Mouse (Mus musculus): ENCODE measurements around the gene Camp. TPM values are rescaled to one million over a fixed set of nuclear protein-coding genes. Genes with fewer than 3 reads are reported as not detected.
A peak's percentile ranks its signal among the peaks of the same experiment; 100 is the strongest.
"Not testable (repeated sequence)": the region's sequence is repeated elsewhere in the genome, so short reads cannot be mapped to it uniquely, and the experiment has no call there.

Camp gene
- polyA plus RNA-seq, 1 experiment from 2014 or later = 0.76 TPM

GRCm38 (mm10) chr9:109833088-109833412, 16.4 kb downstream of the Camp start:
- Histone ChIP-seq H3K4me2 (peak overlapping the region; percentile 84), H3K9ac (replicated peaks) (peak overlapping the region; percentile 71), H3K36me3 (peaks cover 37% of the 10 kb centered on the region), H3K27me3 (no peaks in the 10 kb centered on the region), H3K4me1 (replicated peaks) (peaks cover 7% of the 10 kb centered on the region), H3K27ac (no peak overlapping the region), H3K4me3 (replicated peaks) (peak overlapping the region; percentile 61), H3K9me3 (no peaks in the 10 kb centered on the region)
- WGBS = 13% methylated on average over 6 of the region's 6 CpGs
- ATAC-seq (ENCODE audit: insufficient number of reproducible peaks, insufficient read depth, low FRiP score, low TSS enrichment, low read depth) = peak; percentile 66

GRCm38 (mm10) chr9:109832391-109833087, 16.9 kb downstream of the Camp start, which contains the start of gene Nme6:
Gene Nme6 (plus strand): TSS chr9:109832749.
- no peaks in the 10 kb centered on the region for H3K9me3 ChIP-seq
- peak within 1 kb of the TSS; percentile 75 for H3K27ac ChIP-seq
- ATAC-seq (ENCODE audit: insufficient number of reproducible peaks, insufficient read depth, low FRiP score, low TSS enrichment, low read depth) = peak; percentile 97
- peaks cover 7% of the 10 kb centered on the region for H3K4me1 ChIP-seq (replicated peaks)
- under 1% methylated on average over 32 of the region's 32 CpGs for WGBS
- H3K9ac ChIP-seq (replicated peaks) = peak within 1 kb of the TSS; percentile 71
- H3K4me3 ChIP-seq (replicated peaks) = peak within 1 kb of the TSS; percentile 61
- H3K27me3 ChIP-seq = no peaks in the 10 kb centered on the region
- H3K4me2 ChIP-seq = peak within 1 kb of the TSS; percentile 84
- peaks cover 32% of the 10 kb centered on the region for H3K36me3 ChIP-seq

- WGBS = 75% methylated on average over 5 of the region's 5 CpGs
- no peak overlapping the region for H3K27ac ChIP-seq
- no peaks in the 10 kb centered on the region for H3K27me3 ChIP-seq
- ATAC-seq (ENCODE audit: insufficient number of reproducible peaks, insufficient read depth, low FRiP score, low TSS enrichment, low read depth) = no peak
- no peak overlapping the region for H3K4me2 ChIP-seq
- peaks cover 18% of the 10 kb centered on the region; the same call in 1 of the 2 replicates for H3K36me3 ChIP-seq
- no peak overlapping the region for H3K4me3 ChIP-seq (replicated peaks)
- H3K9ac ChIP-seq (replicated peaks) = no peak overlapping the region
- H3K9me3 ChIP-seq = no peaks in the 10 kb centered on the region
- H3K4me1 ChIP-seq (replicated peaks) = no peaks in the 10 kb centered on the region
Measured at GRCm38 (mm10) chr9:109826181-109826580, 23.2 kb downstream of the Camp start.

- Histone ChIP-seq H3K9me3 (no peaks in the 10 kb centered on the region), H3K27ac (no peak overlapping the region), H3K36me3 (peaks cover 15% of the 10 kb centered on the region; the same call in 1 of the 2 replicates), H3K4me3 (replicated peaks) (no peak overlapping the region), H3K4me1 (replicated peaks) (no peaks in the 10 kb centered on the region), H3K9ac (replicated peaks) (no peak overlapping the region), H3K27me3 (no peaks in the 10 kb centered on the region), H3K4me2 (no peak overlapping the region)
- no peak for ATAC-seq (ENCODE audit: insufficient number of reproducible peaks, insufficient read depth, low FRiP score, low TSS enrichment, low read depth)
- 67% methylated on average over 4 of the region's 4 CpGs for WGBS
Measured at GRCm38 (mm10) chr9:109825739-109826138, 23.7 kb downstream of the Camp start.

- no peak overlapping the region for H3K4me3 ChIP-seq (replicated peaks)
- no peaks in the 10 kb centered on the region for H3K4me1 ChIP-seq (replicated peaks)
- H3K9me3 ChIP-seq = no peaks in the 10 kb centered on the region
- H3K4me2 ChIP-seq = no peak overlapping the region
- H3K27me3 ChIP-seq = no peaks in the 10 kb centered on the region
- ATAC-seq (ENCODE audit: insufficient number of reproducible peaks, insufficient read depth, low FRiP score, low TSS enrichment, low read depth) = no peak
- no peak overlapping the region for H3K27ac ChIP-seq
- 57% methylated on average over 6 of the region's 6 CpGs for whole genome bisulfite sequencing
- H3K9ac ChIP-seq (replicated peaks) = no peak overlapping the region
- H3K36me3 ChIP-seq = no peaks in the 10 kb centered on the region
Measured at GRCm38 (mm10) chr9:109816341-109816740, 33.1 kb downstream of the Camp start.

GRCm38 (mm10) chr9:109813424-109813823, 36.0 kb downstream of the Camp start:
- ATAC-seq (ENCODE audit: insufficient number of reproducible peaks, insufficient read depth, low FRiP score, low TSS enrichment, low read depth) = no peak
- Histone ChIP-seq H3K4me2 (no peak overlapping the region), H3K36me3 (no peaks in the 10 kb centered on the region), H3K27ac (no peak overlapping the region), H3K27me3 (no peaks in the 10 kb centered on the region), H3K9ac (replicated peaks) (no peak overlapping the region), H3K9me3 (no peaks in the 10 kb centered on the region), H3K4me3 (replicated peaks) (no peak overlapping the region), H3K4me1 (replicated peaks) (no peaks in the 10 kb centered on the region)
- 65% methylated on average over 7 of the region's 7 CpGs for WGBS

GRCm38 (mm10) chr9:109811980-109812379, 37.4 kb downstream of the Camp start, which contains the start of gene Spink8:
Gene Spink8 (plus strand): TSS chr9:109812280.
- WGBS = 78% methylated on average over 1 of the region's 1 CpGs
- no peaks in the 10 kb centered on the region for H3K36me3 ChIP-seq
- no peak within 1 kb of the TSS for H3K27ac ChIP-seq
- no peaks in the 10 kb centered on the region for H3K9me3 ChIP-seq
- H3K27me3 ChIP-seq = no peaks in the 10 kb centered on the region
- H3K4me1 ChIP-seq (replicated peaks) = no peaks in the 10 kb centered on the region
- no peak for ATAC-seq (ENCODE audit: insufficient number of reproducible peaks, insufficient read depth, low FRiP score, low TSS enrichment, low read depth)
- no peak within 1 kb of the TSS for H3K4me2 ChIP-seq
- H3K9ac ChIP-seq (replicated peaks) = no peak within 1 kb of the TSS
- H3K4me3 ChIP-seq (replicated peaks) = no peak within 1 kb of the TSS

GRCm38 (mm10) chr9:109807898-109808297, 41.5 kb downstream of the Camp start:
- Histone ChIP-seq H3K4me1 (replicated peaks) (no peaks in the 10 kb centered on the region), H3K36me3 (no peaks in the 10 kb centered on the region), H3K4me3 (replicated peaks) (no peak overlapping the region), H3K27me3 (no peaks in the 10 kb centered on the region), H3K27ac (no peak overlapping the region), H3K9me3 (no peaks in the 10 kb centered on the region), H3K9ac (replicated peaks) (no peak overlapping the region), H3K4me2 (no peak overlapping the region)
- ATAC-seq (ENCODE audit: insufficient number of reproducible peaks, insufficient read depth, low FRiP score, low TSS enrichment, low read depth) = no peak
- WGBS = 56% methylated on average over 3 of the region's 3 CpGs

- Histone ChIP-seq H3K4me1 (replicated peaks) (no peaks in the 10 kb centered on the region), H3K27me3 (no peaks in the 10 kb centered on the region), H3K9me3 (no peaks in the 10 kb centered on the region)
Measured at GRCm38 (mm10) chr9:109806695-109807293, 42.6 kb downstream of the Camp start.

GRCm38 (mm10) chr9:109806260-109806659, 43.2 kb downstream of the Camp start:
- 54% methylated on average over 1 of the region's 1 CpGs for WGBS
- Histone ChIP-seq H3K9ac (replicated peaks) (no peak overlapping the region), H3K9me3 (no peaks in the 10 kb centered on the region), H3K4me3 (replicated peaks) (no peak overlapping the region), H3K36me3 (no peaks in the 10 kb centered on the region), H3K27ac (no peak overlapping the region), H3K27me3 (no peaks in the 10 kb centered on the region), H3K4me1 (replicated peaks) (no peaks in the 10 kb centered on the region), H3K4me2 (no peak overlapping the region)
- ATAC-seq (ENCODE audit: insufficient number of reproducible peaks, insufficient read depth, low FRiP score, low TSS enrichment, low read depth) = no peak

More at GRCm38 (mm10) chr9:109806695-109807293, 42.6 kb downstream of the Camp start:
- H3K36me3 ChIP-seq = no peaks in the 10 kb centered on the region
- no peak for ATAC-seq (ENCODE audit: insufficient number of reproducible peaks, insufficient read depth, low FRiP score, low TSS enrichment, low read depth)
- H3K27ac ChIP-seq = no peak overlapping the region
- H3K9ac ChIP-seq (replicated peaks) = no peak overlapping the region
- H3K4me3 ChIP-seq (replicated peaks) = no peak overlapping the region
- H3K4me2 ChIP-seq = no peak overlapping the region
- WGBS = 78% methylated on average over 2 of the region's 2 CpGs

- not testable (repeated sequence) for H3K4me2 ChIP-seq; ATAC-seq (ENCODE audit: insufficient number of reproducible peaks, insufficient read depth, low FRiP score, low TSS enrichment, low read depth); H3K4me3 ChIP-seq (replicated peaks); H3K9ac ChIP-seq (replicated peaks); H3K27ac ChIP-seq; H3K9me3 ChIP-seq; H3K27me3 ChIP-seq; H3K4me1 ChIP-seq (replicated peaks); H3K36me3 ChIP-seq
- 79% methylated on average over 2 of the region's 2 CpGs for WGBS
Measured at GRCm38 (mm10) chr9:109805596-109805995, 43.8 kb downstream of the Camp start.
